ENCODE assay signal across 10 mouse cellular contexts in the genomic region with DNA sequence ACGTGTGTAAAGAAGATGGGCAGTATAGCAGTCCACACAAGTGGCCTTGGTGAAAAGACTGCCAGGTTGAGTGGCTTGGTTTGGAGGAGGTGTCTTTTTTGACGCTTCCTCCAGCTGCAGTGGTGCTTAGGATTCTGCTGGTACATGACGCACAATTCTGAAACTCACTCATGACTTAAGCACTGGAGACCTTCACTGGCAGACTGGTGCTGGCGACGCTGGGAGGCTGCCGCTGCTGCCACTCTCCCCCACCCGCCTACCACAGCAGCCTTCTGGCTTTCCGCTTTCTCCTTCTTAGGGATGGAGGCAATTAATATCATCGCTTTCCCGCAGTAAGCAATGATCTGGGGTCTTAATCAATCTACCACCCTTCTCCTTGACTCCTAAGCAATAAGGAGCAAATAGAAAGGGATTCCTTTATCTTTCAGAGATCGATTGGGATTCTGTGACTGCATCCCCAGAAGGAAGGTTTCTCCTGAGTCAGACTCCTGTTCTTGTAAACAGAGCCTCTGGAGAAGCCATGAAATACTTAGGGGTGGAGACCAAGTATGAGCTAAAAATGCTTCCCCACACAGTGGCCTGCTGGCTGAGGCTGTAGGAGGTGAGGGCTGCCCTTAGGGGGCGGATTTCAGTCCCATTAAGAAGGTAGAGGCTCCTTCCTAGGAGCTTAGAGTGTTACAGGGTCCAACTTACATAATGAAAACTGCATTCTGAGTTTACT. TPM values are rescaled to one million over a fixed set of nuclear protein-coding genes. Genes with fewer than 3 reads are reported as not detected.
DNase-seq lines count a peak whose midpoint lies in the region; ATAC-seq and TF ChIP-seq lines count a peak whose summit lies in the region.
"Had no signal": no experiment of that assay in that cellular context is flagged by ENCODE, and none has a peak within 500 bp of the region (broad histone marks: within the 10 kb centered on the region; RNA-seq: fewer than 3 reads in every experiment).

No protein-coding gene starts in this region.

- H3K4me3 ChIP-seq in forebrain, embryonic 10.5 days = no peak overlapping the region
- no peak overlapping the region for H3K4me3 ChIP-seq in forebrain, embryonic 15.5 days
- no peak overlapping the region for H3K4me3 ChIP-seq in liver, adult 2 months (ENCODE audit: insufficient read depth, low read depth, low read length)
- H3K4me3 ChIP-seq in liver, postnatal 0 days (ENCODE audit: low read depth, low read length) = no peak overlapping the region
- H3K4me3 ChIP-seq in embryonic facial prominence, embryonic 10.5 days = no peak overlapping the region
- H3K4me3 ChIP-seq in liver, embryonic 14.5 days (ENCODE audit: insufficient read depth in 1 of 2, low read depth in 2 of 2, low read length in 2 of 2) = no peak overlapping the region
- H3K4me3 ChIP-seq: hindbrain, embryonic 15.5 days had no signal

- H3K36me3 ChIP-seq in forebrain, embryonic 10.5 days (replicated peaks) = no peaks in the 10 kb centered on the region
- peaks cover 4% of the 10 kb centered on the region; the same call in 1 of the 2 replicates for H3K36me3 ChIP-seq in forebrain, embryonic 15.5 days
- no peaks in the 10 kb centered on the region for H3K36me3 ChIP-seq in liver, adult 2 months (ENCODE audit: control insufficient read depth, insufficient read depth, low read length)
- H3K36me3 ChIP-seq in liver, postnatal 0 days (replicated peaks; ENCODE audit: insufficient read depth, low read length) = peaks cover 24% of the 10 kb centered on the region
- H3K36me3 ChIP-seq in embryonic facial prominence, embryonic 10.5 days (replicated peaks) = peaks cover 7% of the 10 kb centered on the region; the same call in 1 of the 2 replicates
- H3K36me3 ChIP-seq in liver, embryonic 14.5 days (replicated peaks; ENCODE audit: control insufficient read depth, insufficient read depth, low read depth) = peaks cover 98% of the 10 kb centered on the region
- H3K36me3 ChIP-seq: hindbrain, embryonic 15.5 days had no signal

- no peaks in the 10 kb centered on the region for H3K27me3 ChIP-seq in forebrain, embryonic 10.5 days (ENCODE audit: poor library complexity, severe bottlenecking)
- H3K27me3 ChIP-seq in forebrain, embryonic 15.5 days = no peaks in the 10 kb centered on the region
- H3K27me3 ChIP-seq in liver, adult 2 months (ENCODE audit: control insufficient read depth, insufficient read depth, low read length) = no peaks in the 10 kb centered on the region
- H3K27me3 ChIP-seq in liver, postnatal 0 days (ENCODE audit: insufficient read depth, low read length) = no peaks in the 10 kb centered on the region
- no peaks in the 10 kb centered on the region for H3K27me3 ChIP-seq in embryonic facial prominence, embryonic 10.5 days (replicated peaks; ENCODE audit: low read depth, poor library complexity, severe bottlenecking)
- H3K27me3 ChIP-seq in liver, embryonic 14.5 days (ENCODE audit: control insufficient read depth, insufficient read depth, low read length) = no peaks in the 10 kb centered on the region
- H3K27me3 ChIP-seq: hindbrain, embryonic 15.5 days had no signal

- peak; percentile 21; the same call in 1 of the 2 replicates for TF ChIP-seq CTCF in liver, adult 2 months (IDR thresholded peaks at IDR 0.05; ENCODE audit: low read depth, low read length)
- no peak for TF ChIP-seq CTCF in liver, postnatal 0 days (IDR thresholded peaks at IDR 0.05; ENCODE audit: low read depth)
- TF ChIP-seq CTCF in liver, embryonic 14.5 days (IDR thresholded peaks at IDR 0.05; ENCODE audit: low read depth) = no peak

- no peak overlapping the region for H3K9ac ChIP-seq in forebrain, embryonic 15.5 days (replicated peaks)
- H3K9ac ChIP-seq in liver, adult 2 months (ENCODE audit: low read depth, low read length) = no peak overlapping the region; the same call in 1 of the 2 replicates
- no peak overlapping the region for H3K9ac ChIP-seq in liver, postnatal 0 days (replicated peaks)
- no peak overlapping the region for H3K9ac ChIP-seq in liver, embryonic 14.5 days (replicated peaks)
- H3K9ac ChIP-seq: hindbrain, embryonic 15.5 days had no signal

- H3K4me1 ChIP-seq in forebrain, embryonic 10.5 days = peaks cover 49% of the 10 kb centered on the region
- H3K4me1 ChIP-seq in forebrain, embryonic 15.5 days = 0 out of 2 replicates have a peak, but pooled peaks cover 8% of the 10 kb centered on the region
- H3K4me1 ChIP-seq in liver, adult 2 months (ENCODE audit: control insufficient read depth, insufficient read depth, low read length) = peaks cover 10% of the 10 kb centered on the region
- H3K4me1 ChIP-seq in liver, postnatal 0 days (ENCODE audit: insufficient read depth) = peaks cover 19% of the 10 kb centered on the region
- H3K4me1 ChIP-seq in embryonic facial prominence, embryonic 10.5 days = peaks cover 58% of the 10 kb centered on the region
- peaks cover 0 to 22% of the 10 kb centered on the region in 2 experiments; a peak in 2 of 4 replicates for H3K4me1 ChIP-seq in liver, embryonic 14.5 days (replicated peaks; ENCODE audit: control insufficient read depth in 2 of 2, insufficient read depth in 2 of 2, low read length in 1 of 2)

- DNase-seq in forebrain, embryonic 10.5 days (ENCODE audit: extremely low spot score, low spot score) = no peak
- no peak for DNase-seq in liver, adult 2 months (ENCODE audit: extremely low read depth, low read depth, low spot score)
- no peak for DNase-seq in liver, postnatal 0 days
- DNase-seq in embryonic facial prominence, embryonic 10.5 days (ENCODE audit: low spot score) = peak; percentile 36
- no peak for DNase-seq in liver, embryonic 14.5 days (ENCODE audit: low read depth in 3 of 3, low spot score in 3 of 3)
- no peak for DNase-seq in adrenal gland, adult (ENCODE audit: inconsistent age in 2 of 2, low spot score in 1 of 2)
- no peak for DNase-seq in ovary, postnatal 10 days (ENCODE audit: low spot score)

- H3K4me2 ChIP-seq in forebrain, embryonic 15.5 days (replicated peaks) = no peak overlapping the region
- no peak overlapping the region for H3K4me2 ChIP-seq in liver, postnatal 0 days (ENCODE audit: low read depth, low read length)
- H3K4me2 ChIP-seq in liver, embryonic 14.5 days (ENCODE audit: low read depth) = 0 out of 2 replicates have a peak overlapping the region, but pooled peaks have one; percentile 4
- H3K4me2 ChIP-seq: hindbrain, embryonic 15.5 days had no signal

- 0 out of 2 replicates have a peak overlapping the region, but pooled peaks have one; percentile 53 for H3K27ac ChIP-seq in forebrain, embryonic 10.5 days
- H3K27ac ChIP-seq in forebrain, embryonic 15.5 days (replicated peaks) = no peak overlapping the region
- peak overlapping the region; percentile 51; the same call in 1 of the 2 replicates for H3K27ac ChIP-seq in liver, adult 2 months (replicated peaks; ENCODE audit: insufficient read depth, low read depth, low read length)
- no peak overlapping the region for H3K27ac ChIP-seq in liver, postnatal 0 days (ENCODE audit: low read depth)
- peak overlapping the region; percentile 69 for H3K27ac ChIP-seq in embryonic facial prominence, embryonic 10.5 days (replicated peaks)
- H3K27ac ChIP-seq in liver, embryonic 14.5 days = no peak overlapping the region
- H3K27ac ChIP-seq: hindbrain, embryonic 15.5 days had no signal

- ATAC-seq in forebrain, embryonic 15.5 days (replicated peaks) = no peak
- no peak for ATAC-seq in liver, postnatal 0 days
- ATAC-seq in liver, embryonic 14.5 days (ENCODE audit: insufficient read depth) = peak; percentile 19; the same call in 1 of the 2 replicates

- no peak for TF ChIP-seq EP300 in liver, postnatal 0 days (IDR thresholded peaks at IDR 0.05; ENCODE audit: low read depth)
- TF ChIP-seq EP300 in liver, embryonic 14.5 days (IDR thresholded peaks at IDR 0.05; ENCODE audit: low read depth) = no peak

- 58% methylated on average over 12 of the region's 12 CpGs for WGBS in forebrain, embryonic 10.5 days
- 63% methylated on average over 12 of the region's 12 CpGs for WGBS in forebrain, embryonic 15.5 days
- 64% methylated on average over 12 of the region's 12 CpGs for WGBS in liver, adult 2 months
- whole genome bisulfite sequencing in liver, postnatal 0 days (ENCODE audit: insufficient replicate concordance) = 74% methylated on average over 12 of the region's 12 CpGs
- 41% methylated on average over 12 of the region's 12 CpGs for WGBS in embryonic facial prominence, embryonic 10.5 days
- 76% methylated on average over 12 of the region's 12 CpGs for WGBS in liver, embryonic 14.5 days (ENCODE audit: insufficient replicate concordance)

- no peaks in the 10 kb centered on the region for H3K79me2 ChIP-seq in liver, adult 2 months (ENCODE audit: control insufficient read depth, insufficient read depth, low read length)

- no peak for TF ChIP-seq POLR2A in liver, adult 2 months (IDR thresholded peaks at IDR 0.05; ENCODE audit: extremely low read depth, insufficient read depth, low read length)

- no peaks in the 10 kb centered on the region for H3K9me3 ChIP-seq in forebrain, embryonic 10.5 days
- no peaks in the 10 kb centered on the region for H3K9me3 ChIP-seq in forebrain, embryonic 15.5 days
- no peaks in the 10 kb centered on the region for H3K9me3 ChIP-seq in liver, postnatal 0 days (ENCODE audit: low read length)
- H3K9me3 ChIP-seq in embryonic facial prominence, embryonic 10.5 days = no peaks in the 10 kb centered on the region
- no peaks in the 10 kb centered on the region for H3K9me3 ChIP-seq in liver, embryonic 14.5 days (ENCODE audit: control insufficient read depth, low read length)
- H3K9me3 ChIP-seq: hindbrain, embryonic 15.5 days had no signal

RNA-seq across cellular contexts. Expression of a gene that starts 22.5 kb away (rescaled TPM):
- 0.44 and 0.93 TPM in 2 replicates for polyA plus RNA-seq in forebrain, embryonic 10.5 days (2016; fragmentation: Nextera tagmentation; extraction: Ambion mirVana)
- not detected in 2 replicates for polyA plus RNA-seq in forebrain, embryonic 15.5 days (2015; fragmentation: Nextera tagmentation; extraction: Ambion mirVana)
- total RNA-seq in liver, adult 2 months (2014; rRNA removed) = 0.28 and 0.34 TPM in 2 replicates
- polyA plus RNA-seq in liver, adult 2 months (2012; rRNA removed) = 0.19 and 0.27 TPM in 2 replicates
- 0.66 and 1.1 TPM in 2 replicates for polyA plus RNA-seq in liver, postnatal 0 days (2015; fragmentation: Nextera tagmentation; extraction: Ambion mirVana)
- 0.16 and 0.39 TPM in 2 replicates for polyA plus RNA-seq in embryonic facial prominence, embryonic 10.5 days (2016; fragmentation: Nextera tagmentation; extraction: Ambion mirVana)
- 0.69 and 1.1 TPM in 2 replicates for polyA plus RNA-seq in liver, embryonic 14.5 days (2012; rRNA removed)
- polyA plus RNA-seq in liver, embryonic 14.5 days (2014; fragmentation: Nextera tagmentation; extraction: Ambion mirVana) = 0.33 and 0.55 TPM in 2 replicates
- polyA plus RNA-seq: forebrain, embryonic 16.5 days had no signal

RNA-seq across cellular contexts. Expression of a gene that starts 51.3 kb away (rescaled TPM):
- 4.3 and 4.4 TPM in 2 replicates for polyA plus RNA-seq in forebrain, embryonic 10.5 days (2016; fragmentation: Nextera tagmentation; extraction: Ambion mirVana)
- polyA plus RNA-seq in forebrain, embryonic 15.5 days (2015; fragmentation: Nextera tagmentation; extraction: Ambion mirVana) = 3.6 TPM in 2 replicates
- total RNA-seq in liver, adult 2 months (2014; rRNA removed) = 9.5 and 9.6 TPM in 2 replicates
- 1.2 and 1.8 TPM in 2 replicates for polyA plus RNA-seq in liver, adult 2 months (2012; rRNA removed)
- polyA plus RNA-seq in liver, postnatal 0 days (2015; fragmentation: Nextera tagmentation; extraction: Ambion mirVana) = 1.0 and 1.3 TPM in 2 replicates
- 5.0 and 6.3 TPM in 2 replicates for polyA plus RNA-seq in embryonic facial prominence, embryonic 10.5 days (2016; fragmentation: Nextera tagmentation; extraction: Ambion mirVana)
- polyA plus RNA-seq in liver, embryonic 14.5 days (2012; rRNA removed) = 1.4 and 1.6 TPM in 2 replicates
- polyA plus RNA-seq in liver, embryonic 14.5 days (2014; fragmentation: Nextera tagmentation; extraction: Ambion mirVana) = 1.6 and 1.7 TPM in 2 replicates

RNA-seq across cellular contexts. Expression of a gene that starts 51.8 kb away (rescaled TPM):
- not detected in 2 replicates for polyA plus RNA-seq in forebrain, embryonic 10.5 days (2016; fragmentation: Nextera tagmentation; extraction: Ambion mirVana)
- polyA plus RNA-seq in forebrain, embryonic 15.5 days (2015; fragmentation: Nextera tagmentation; extraction: Ambion mirVana) = not detected in 2 replicates
- total RNA-seq in liver, adult 2 months (2014; rRNA removed) = 9.4 and 17.0 TPM in 2 replicates
- 1.5 and 2.0 TPM in 2 replicates for polyA plus RNA-seq in liver, adult 2 months (2012; rRNA removed)
- polyA plus RNA-seq in liver, postnatal 0 days (2015; fragmentation: Nextera tagmentation; extraction: Ambion mirVana) = 0.08 and 0.09 TPM in 2 replicates
- polyA plus RNA-seq in embryonic facial prominence, embryonic 10.5 days (2016; fragmentation: Nextera tagmentation; extraction: Ambion mirVana) = not detected in 2 replicates
- polyA plus RNA-seq in liver, embryonic 14.5 days (2012; rRNA removed) = 0.27 and 1.4 TPM in 2 replicates
- not detected in 2 replicates for polyA plus RNA-seq in liver, embryonic 14.5 days (2014; fragmentation: Nextera tagmentation; extraction: Ambion mirVana)
- polyA plus RNA-seq: forebrain, embryonic 16.5 days; hindbrain, embryonic 15.5 days had no signal

Comparison
In these comparisons a context has a peak if more than half of its experiments do, and no peak if none do; other contexts are left out.
1. H3K27ac ChIP-seq: peak in forebrain, embryonic 10.5 days (single experiment), liver, adult 2 months (single experiment) and embryonic facial prominence, embryonic 10.5 days (single experiment); none in forebrain, embryonic 15.5 days (single experiment), liver, postnatal 0 days (single experiment) and liver, embryonic 14.5 days (single experiment).